In the genomic region with DNA sequence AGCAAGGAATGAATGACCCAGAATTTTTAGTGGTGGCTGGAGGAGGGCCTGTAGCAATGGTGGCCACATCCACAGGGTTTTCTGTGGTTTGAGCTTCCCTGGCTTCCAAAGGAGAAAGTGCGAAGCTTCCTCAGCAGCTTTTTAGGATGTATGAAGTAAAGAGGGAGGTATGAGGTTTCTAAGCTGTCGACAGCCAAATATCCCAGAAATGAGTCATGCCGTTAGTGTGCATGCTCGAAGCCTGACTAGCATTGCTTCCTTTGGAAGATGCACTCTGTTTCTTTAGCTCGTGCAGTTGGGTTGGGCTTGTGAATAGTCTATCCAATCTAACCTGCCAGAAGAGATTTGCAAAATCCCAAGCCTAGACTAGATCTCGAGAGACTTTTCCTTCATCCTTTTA, we compare ENCODE assay signal across 22 mouse cellular contexts.
A peak's percentile ranks its signal among the peaks of the same experiment; 100 is the strongest.
DNase-seq lines count a peak whose midpoint lies in the region; ATAC-seq and TF ChIP-seq lines count a peak whose summit lies in the region.
"Had no signal": no experiment of that assay in that cellular context is flagged by ENCODE, and none has a peak within 500 bp of the region (broad histone marks: within the 10 kb centered on the region; RNA-seq: fewer than 3 reads in every experiment).

No protein-coding gene starts in this region.

- peak overlapping the region; percentile 42 for H3K4me2 ChIP-seq in myocyte (ENCODE audit: low read depth)
- H3K4me2 ChIP-seq: embryonic facial prominence, embryonic 12.5 days; heart, embryonic 13.5 days; hindbrain, embryonic 12.5 days; intestine, embryonic 15.5 days had no signal

- CTCF ChIA-PET in Patski (lab: Charles Lee), result no interaction called here

- TF ChIP-seq POLR2A in myocyte (IDR thresholded peaks at IDR 0.05; ENCODE audit: insufficient read length, low read depth), result no peak

- H3K79me3 ChIP-seq in C2C12 (ENCODE audit: low read depth), result no peaks in the 10 kb centered on the region

- H3K27me3 ChIP-seq in C2C12 (ENCODE audit: control insufficient read depth, insufficient read depth, insufficient read length) (no peaks in the 10 kb centered on the region), Patski (peaks cover 4% of the 10 kb centered on the region), myocyte (ENCODE audit: control insufficient read depth, insufficient read depth, insufficient read length) (no peaks in the 10 kb centered on the region)
- H3K27me3 ChIP-seq: embryonic facial prominence, embryonic 12.5 days; heart, embryonic 13.5 days; hindbrain, embryonic 12.5 days; intestine, embryonic 15.5 days had no signal

- in situ Hi-C loops in Patski (cut with MboI; ENCODE audit: low pct_unique_long_range_greater_than_20kb), result no loop called here

- H3K27ac ChIP-seq in left cerebral cortex, adult 2 months, result no peak overlapping the region
- H3K27ac ChIP-seq: embryonic facial prominence, embryonic 12.5 days; forebrain, embryonic 10.5 days; heart, embryonic 13.5 days; hindbrain, embryonic 12.5 days; hindbrain, postnatal 0 days; intestine, embryonic 15.5 days had no signal

- DNase-seq in heart, adult 8-10 months (ENCODE audit: low spot score), result peak; percentile 6
- no peak for DNase-seq in heart, postnatal 36 days
- no peak for DNase-seq in Patski (ENCODE audit: low read depth, low spot score)
- DNase-seq in thymus, postnatal 10 days (ENCODE audit: low spot score in 2 of 2), result no peak
- DNase-seq in cerebellum, adult 11 months, result no peak
- no peak for DNase-seq in left cerebral cortex, adult 2 months (ENCODE audit: extremely low spot score in 1 of 2, low spot score in 2 of 2)
- DNase-seq: adrenal gland, postnatal 14 days; cerebellum, adult 2 months; cerebellum, postnatal 10 days; embryo, embryonic 11 days; gastrocnemius, postnatal 14 days; kidney, adult 18-20 months had no signal

- H3ac ChIP-seq in C2C12 (ENCODE audit: control insufficient read depth, insufficient read length, low read depth) (no peak overlapping the region), myocyte (ENCODE audit: control insufficient read depth, insufficient read length) (no peak overlapping the region)

- ATAC-seq in Patski, result peak; percentile 51
- ATAC-seq: activated CD4-positive, CD25-positive, alpha-beta regulatory T cell, adult 4 months; forebrain, embryonic 14.5 days; hindbrain, postnatal 0 days; intestine, embryonic 15.5 days had no signal

- H3K36me3 ChIP-seq in C2C12 (ENCODE audit: control insufficient read depth, insufficient read depth), result no peaks in the 10 kb centered on the region
- H3K36me3 ChIP-seq in myocyte (ENCODE audit: control insufficient read depth, insufficient read depth), result no peaks in the 10 kb centered on the region
- H3K36me3 ChIP-seq: embryonic facial prominence, embryonic 12.5 days; forebrain, embryonic 10.5 days; heart, embryonic 13.5 days; hindbrain, embryonic 12.5 days; intestine, embryonic 15.5 days had no signal

- H3K4me3 ChIP-seq in C2C12 (ENCODE audit: insufficient read depth, poor library complexity, severe bottlenecking) (no peak overlapping the region), myocyte (no peak overlapping the region)
- H3K4me3 ChIP-seq in left cerebral cortex, adult 2 months, result no peak overlapping the region
- H3K4me3 ChIP-seq: embryonic facial prominence, embryonic 12.5 days; forebrain, embryonic 10.5 days; heart, embryonic 13.5 days; hindbrain, embryonic 12.5 days; intestine, embryonic 15.5 days had no signal

- intact Hi-C loops in heart, postnatal 36 days (cut with DNase I), result no loop called here
- intact Hi-C loops in left cerebral cortex, adult 2 months (cut with DNase I), result no loop called here

- no peaks in the 10 kb centered on the region for H3K79me2 ChIP-seq in C2C12 (ENCODE audit: control insufficient read depth, insufficient read depth)
- no peaks in the 10 kb centered on the region for H3K79me2 ChIP-seq in myocyte (ENCODE audit: control insufficient read depth, insufficient read depth)

- POLR2A ChIA-PET in Patski (lab: Charles Lee), result no interaction called here

- TF ChIP-seq CTCF in C2C12 (IDR thresholded peaks at IDR 0.05; ENCODE audit: control insufficient read depth, insufficient read depth, insufficient read length) (no peak), Patski (IDR thresholded peaks at IDR 0.05) (no peak)
- TF ChIP-seq CTCF in left cerebral cortex, adult 2 months (IDR thresholded peaks at IDR 0.05), result no peak

TF ChIP-seq in C2C12, 6 proteins besides CTCF, POLR2A, EP300 and RAD21:
- peak; percentile 31 for TF ChIP-seq FOSL1 (IDR thresholded peaks at IDR 0.05; ENCODE audit: insufficient read depth, low read length, poor library complexity, severe bottlenecking)
- no peak for TF ChIP-seq MYOD1 (IDR thresholded peaks at IDR 0.05; ENCODE audit: control insufficient read depth, insufficient read length, low read depth)

TF ChIP-seq in myocyte, 11 proteins besides CTCF, POLR2A, EP300 and RAD21:
- TF ChIP-seq TCF3 (IDR thresholded peaks at IDR 0.05; ENCODE audit: insufficient read length, low read depth) (no peak), SRF (IDR thresholded peaks at IDR 0.05; ENCODE audit: control insufficient read depth, insufficient read length, low read depth) (no peak), MAX (IDR thresholded peaks at IDR 0.05; ENCODE audit: low read depth) (no peak), MYOG (IDR thresholded peaks at IDR 0.05; ENCODE audit: control insufficient read depth in 1 of 3, insufficient read depth in 1 of 3, insufficient read length in 2 of 3, low read depth in 2 of 3) (no peak), MYOD1 (IDR thresholded peaks at IDR 0.05; ENCODE audit: control insufficient read depth in 1 of 3, insufficient read length in 2 of 3, low read depth in 2 of 3) (no peak)
